Mouse (Mus musculus) cortical plate, adult 2 months (tissue): Measurements from ENCODE around the gene Rps19.

Experiments
- CTCF ChIP-seq: fragments of 200-500 bp; IDR thresholded peaks from 2 replicates; pipeline ENCODE4 v1.5.1; 2011; ENCODE audit warnings: mild to moderate bottlenecking, control low read depth, low read length; ENCODE audit not compliant: insufficient read depth; ENCODE audit errors: extremely low read depth
- POLR2A ChIP-seq: fragments of 200-500 bp; IDR thresholded peaks from 2 replicates; pipeline ENCODE4 v1.6.1; 2011; ENCODE audit warnings: mild to moderate bottlenecking, low read length, control low read depth; ENCODE audit not compliant: insufficient read depth; ENCODE audit errors: extremely low read depth

- TF ChIP-seq CTCF (no peak), POLR2A (no peak)
Measured at GRCm38 (mm10) chr7:24886308-24886633, 2.1 kb downstream of the Rps19 start.
